In genomic region chr13:113306581-113306980, GRCm38 (mm10) we compare ENCODE assay signal across 24 mouse cellular contexts. TPM values are rescaled to one million over a fixed set of nuclear protein-coding genes. Genes with fewer than 3 reads are reported as not detected.
DNase-seq lines count a peak whose midpoint lies in the region; ATAC-seq and TF ChIP-seq lines count a peak whose summit lies in the region.
"Had no signal": no experiment of that assay in that cellular context is flagged by ENCODE, and none has a peak within 500 bp of the region (broad histone marks: within the 10 kb centered on the region; RNA-seq: fewer than 3 reads in every experiment).

No protein-coding gene starts in this region.

- no peak for TF ChIP-seq EP300 in lung, postnatal 0 days (IDR thresholded peaks at IDR 0.05)

- H3K4me1 ChIP-seq in hindbrain, embryonic 10.5 days (replicated peaks) = no peaks in the 10 kb centered on the region
- no peaks in the 10 kb centered on the region for H3K4me1 ChIP-seq in hindbrain, embryonic 12.5 days
- no peaks in the 10 kb centered on the region for H3K4me1 ChIP-seq in lung, postnatal 0 days (ENCODE audit: insufficient read depth, low read depth, low read length)
- H3K4me1 ChIP-seq in midbrain, embryonic 11.5 days (ENCODE audit: control insufficient read depth, insufficient read depth, low read length) = no peaks in the 10 kb centered on the region
- H3K4me1 ChIP-seq in midbrain, embryonic 13.5 days (replicated peaks) = no peaks in the 10 kb centered on the region
- H3K4me1 ChIP-seq: embryonic facial prominence, embryonic 10.5 days; embryonic facial prominence, embryonic 12.5 days; forebrain, embryonic 13.5 days; forebrain, embryonic 15.5 days had no signal

- H3K4me3 ChIP-seq in hindbrain, embryonic 10.5 days = no peak overlapping the region
- no peak overlapping the region for H3K4me3 ChIP-seq in hindbrain, embryonic 12.5 days
- H3K4me3 ChIP-seq in lung, postnatal 0 days (ENCODE audit: low read depth, low read length) = no peak overlapping the region
- no peak overlapping the region for H3K4me3 ChIP-seq in midbrain, embryonic 11.5 days (ENCODE audit: low read depth, low read length)
- no peak overlapping the region for H3K4me3 ChIP-seq in midbrain, embryonic 13.5 days (replicated peaks)
- H3K4me3 ChIP-seq: embryonic facial prominence, embryonic 10.5 days; embryonic facial prominence, embryonic 12.5 days; forebrain, embryonic 13.5 days; forebrain, embryonic 15.5 days had no signal

- no peak overlapping the region for H3K27ac ChIP-seq in hindbrain, embryonic 10.5 days
- no peak overlapping the region for H3K27ac ChIP-seq in hindbrain, embryonic 12.5 days
- no peak overlapping the region for H3K27ac ChIP-seq in lung, postnatal 0 days (ENCODE audit: low read length)
- H3K27ac ChIP-seq in midbrain, embryonic 11.5 days (ENCODE audit: low read depth, low read length) = no peak overlapping the region
- no peak overlapping the region for H3K27ac ChIP-seq in midbrain, embryonic 13.5 days
- H3K27ac ChIP-seq: embryonic facial prominence, embryonic 10.5 days; embryonic facial prominence, embryonic 12.5 days; forebrain, embryonic 13.5 days; forebrain, embryonic 15.5 days had no signal

- no peak overlapping the region for H3K4me2 ChIP-seq in hindbrain, embryonic 12.5 days (replicated peaks)
- H3K4me2 ChIP-seq in lung, postnatal 0 days (replicated peaks; ENCODE audit: low read depth, low read length) = no peak overlapping the region
- H3K4me2 ChIP-seq in midbrain, embryonic 11.5 days = no peak overlapping the region
- H3K4me2 ChIP-seq in midbrain, embryonic 13.5 days (replicated peaks) = no peak overlapping the region
- H3K4me2 ChIP-seq: embryonic facial prominence, embryonic 12.5 days; forebrain, embryonic 13.5 days; forebrain, embryonic 15.5 days had no signal

- H3K9ac ChIP-seq in hindbrain, embryonic 12.5 days = no peak overlapping the region
- no peak overlapping the region for H3K9ac ChIP-seq in lung, postnatal 0 days (replicated peaks; ENCODE audit: low read depth)
- H3K9ac ChIP-seq in midbrain, embryonic 11.5 days (ENCODE audit: low read length) = no peak overlapping the region
- H3K9ac ChIP-seq in midbrain, embryonic 13.5 days (replicated peaks) = no peak overlapping the region
- H3K9ac ChIP-seq: embryonic facial prominence, embryonic 12.5 days; forebrain, embryonic 13.5 days; forebrain, embryonic 15.5 days had no signal

- 0 out of 2 replicates have a peak, but pooled peaks cover 6% of the 10 kb centered on the region for H3K9me3 ChIP-seq in hindbrain, embryonic 10.5 days
- H3K9me3 ChIP-seq in hindbrain, embryonic 12.5 days (replicated peaks) = no peaks in the 10 kb centered on the region; the same call in 1 of the 2 replicates
- H3K9me3 ChIP-seq in lung, postnatal 0 days (ENCODE audit: low read length) = no peaks in the 10 kb centered on the region
- no peaks in the 10 kb centered on the region for H3K9me3 ChIP-seq in midbrain, embryonic 11.5 days (ENCODE audit: control insufficient read depth, low read length)
- no peaks in the 10 kb centered on the region for H3K9me3 ChIP-seq in midbrain, embryonic 13.5 days
- H3K9me3 ChIP-seq: embryonic facial prominence, embryonic 10.5 days; forebrain, embryonic 13.5 days; forebrain, embryonic 15.5 days; G1E had no signal

- peak; percentile 1 for DNase-seq in hindbrain, embryonic 10.5 days (ENCODE audit: low spot score)
- DNase-seq in lung, postnatal 10 days = peak; percentile 57
- DNase-seq in lung, postnatal 0 days (ENCODE audit: low spot score) = no peak
- DNase-seq in midbrain, embryonic 11.5 days (ENCODE audit: low spot score, missing footprints) = peak; percentile 72
- DNase-seq: adrenal gland, adult 8-10 months; adrenal gland, postnatal 14 days; adrenal gland, postnatal 36 days; B cell, adult 2 months; cerebellum, adult 11-12 months; cerebellum, adult 2 months; cerebellum, adult 9-10 months; cerebellum, postnatal 10 days; cerebellum, postnatal 25 days had no signal

- H3K36me3 ChIP-seq in hindbrain, embryonic 10.5 days = no peaks in the 10 kb centered on the region
- no peaks in the 10 kb centered on the region for H3K36me3 ChIP-seq in hindbrain, embryonic 12.5 days
- no peaks in the 10 kb centered on the region for H3K36me3 ChIP-seq in lung, postnatal 0 days (ENCODE audit: insufficient read depth, low read length)
- H3K36me3 ChIP-seq in midbrain, embryonic 11.5 days (ENCODE audit: control insufficient read depth, insufficient read depth, low read length) = no peaks in the 10 kb centered on the region
- H3K36me3 ChIP-seq in midbrain, embryonic 13.5 days = no peaks in the 10 kb centered on the region
- H3K36me3 ChIP-seq: embryonic facial prominence, embryonic 10.5 days; embryonic facial prominence, embryonic 12.5 days; forebrain, embryonic 15.5 days; G1E had no signal

- TF ChIP-seq CTCF in lung, postnatal 0 days (IDR thresholded peaks at IDR 0.05) = no peak

- H3K27me3 ChIP-seq in hindbrain, embryonic 10.5 days (ENCODE audit: insufficient read depth, poor library complexity, severe bottlenecking) = no peaks in the 10 kb centered on the region
- H3K27me3 ChIP-seq in hindbrain, embryonic 12.5 days = no peaks in the 10 kb centered on the region
- no peaks in the 10 kb centered on the region for H3K27me3 ChIP-seq in lung, postnatal 0 days (replicated peaks; ENCODE audit: insufficient read depth, low read length)
- no peaks in the 10 kb centered on the region for H3K27me3 ChIP-seq in midbrain, embryonic 11.5 days (ENCODE audit: control insufficient read depth, insufficient read depth, low read length)
- H3K27me3 ChIP-seq in midbrain, embryonic 13.5 days = no peaks in the 10 kb centered on the region
- H3K27me3 ChIP-seq: CH12.LX; embryonic facial prominence, embryonic 12.5 days; forebrain, embryonic 13.5 days; forebrain, embryonic 15.5 days; Patski had no signal

- ATAC-seq in hindbrain, embryonic 12.5 days (ENCODE audit: low FRiP score) = no peak
- ATAC-seq in lung, postnatal 0 days = no peak
- ATAC-seq in midbrain, embryonic 11.5 days (ENCODE audit: low FRiP score) = no peak
- no peak for ATAC-seq in midbrain, embryonic 13.5 days
- ATAC-seq: activated CD4-positive, CD25-positive, alpha-beta regulatory T cell, adult 4 months; CD4-positive, CD25-positive, alpha-beta regulatory T cell, adult 4 months; forebrain, embryonic 13.5 days; forebrain, embryonic 15.5 days; Patski had no signal

- WGBS in hindbrain, embryonic 10.5 days = 84% methylated on average over 4 of the region's 4 CpGs
- 95% methylated on average over 4 of the region's 4 CpGs for WGBS in hindbrain, embryonic 12.5 days
- 65% methylated on average over 4 of the region's 4 CpGs for WGBS in lung, postnatal 0 days
- WGBS in midbrain, embryonic 11.5 days = 92% methylated on average over 4 of the region's 4 CpGs
- 83% methylated on average over 4 of the region's 4 CpGs for WGBS in midbrain, embryonic 13.5 days

RNA-seq across cellular contexts. Expression of gene BC067074, which starts 13.6 kb away (rescaled TPM):
- 1.8 TPM in 2 replicates for polyA plus RNA-seq in hindbrain, embryonic 10.5 days (2016; fragmentation: Nextera tagmentation; extraction: Ambion mirVana)
- polyA plus RNA-seq in hindbrain, embryonic 12.5 days (2016; fragmentation: Nextera tagmentation; extraction: Ambion mirVana) = 3.5 and 4.5 TPM in 2 replicates
- polyA plus RNA-seq in lung, postnatal 0 days (2015; fragmentation: Nextera tagmentation; extraction: Ambion mirVana) = 3.3 and 4.2 TPM in 2 replicates
- polyA plus RNA-seq in midbrain, embryonic 11.5 days (2014; fragmentation: Nextera tagmentation; extraction: Ambion mirVana) = 1.3 and 1.5 TPM in 2 replicates
- polyA plus RNA-seq in midbrain, embryonic 13.5 days (2015; fragmentation: Nextera tagmentation; extraction: Ambion mirVana) = 0.88 and 0.93 TPM in 2 replicates
- polyA plus RNA-seq: activated CD4-positive, CD25-positive, alpha-beta regulatory T cell, adult 4 months; CD4-positive, CD25-positive, alpha-beta regulatory T cell, adult 4 months; G1E had no signal
